Mouse (Mus musculus): ENCODE measurements around the gene Fpr3. TPM values are rescaled to one million over a fixed set of nuclear protein-coding genes. Genes with fewer than 3 reads are reported as not detected.
"Not testable (repeated sequence)": the region's sequence is repeated elsewhere in the genome, so short reads cannot be mapped to it uniquely, and the experiment has no call there.

Gene Fpr3
- not detected in 2 replicates for polyA plus RNA-seq (2015; fragmentation: Nextera tagmentation; extraction: Ambion mirVana)

- no peak within 1 kb of the TSS for H3K9ac ChIP-seq
- 58% methylated on average over 1 of the region's 1 CpGs for WGBS
Observed at GRCm38 (mm10) chr17:17887774-17888248, at the start of gene Fpr3, which contains the start of gene Fpr2. Gene Fpr3, plus strand, starts transcription at chr17:17887852. Gene Fpr2, plus strand, starts transcription at chr17:17887824.

DNA sequence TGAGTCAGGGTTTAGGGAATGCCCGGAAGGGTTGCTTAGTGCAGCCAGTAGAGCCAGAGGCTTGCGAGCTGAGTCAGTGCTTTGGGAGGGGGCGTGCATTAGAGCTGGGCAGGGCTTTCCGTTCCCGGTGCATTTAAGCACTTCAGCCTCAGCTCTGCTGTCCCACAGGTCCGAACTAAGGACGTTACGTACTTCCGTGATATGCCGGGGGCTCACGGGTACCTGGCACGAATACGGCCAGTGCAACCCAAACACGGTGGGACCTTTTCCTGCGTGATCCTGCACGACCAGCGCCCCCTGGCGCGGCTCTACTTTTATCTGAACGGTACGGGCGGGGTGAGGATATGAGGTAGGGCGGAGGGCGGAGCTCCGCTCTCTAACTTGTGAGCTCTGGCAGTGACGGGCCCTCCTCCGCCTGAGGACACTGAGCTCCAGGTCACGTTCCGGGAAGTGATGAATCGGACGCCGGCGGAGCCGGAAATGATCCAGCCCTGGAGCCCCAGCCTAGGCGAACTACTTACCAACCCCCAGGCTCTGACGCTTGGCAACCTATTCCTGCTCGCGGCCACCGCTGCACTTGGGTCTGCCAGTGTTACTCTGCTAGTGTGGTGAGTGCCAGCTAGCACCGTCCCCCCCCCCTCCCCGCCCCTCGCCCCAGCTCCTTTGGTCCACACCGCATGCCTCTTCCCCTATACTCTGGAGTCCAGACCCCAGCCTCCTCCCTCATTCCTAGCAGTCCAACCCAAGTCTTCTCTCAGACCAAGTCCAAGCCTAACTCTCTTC lies 49.5 kb upstream of the Fpr3 start:
- Histone ChIP-seq H3K36me3 (peaks cover 63% of the 10 kb centered on the region), H3K9ac (peak overlapping the region; percentile 73), H3K4me1 (replicated peaks) (peaks cover 58% of the 10 kb centered on the region), H3K27ac (replicated peaks) (peak overlapping the region; percentile 85), H3K27me3 (no peaks in the 10 kb centered on the region), H3K9me3 (no peaks in the 10 kb centered on the region), H3K4me3 (peak overlapping the region; percentile 44), H3K4me2 (peak overlapping the region; percentile 69)
- ATAC-seq (ENCODE audit: low read depth), result peak; percentile 97
- WGBS, result under 1% methylated on average over 43 of the region's 43 CpGs

More at GRCm38 (mm10) chr17:17887774-17888248, at the start of gene Fpr3, which contains the start of gene Fpr2:
- no peaks in the 10 kb centered on the region for H3K4me1 ChIP-seq (replicated peaks)
- H3K9me3 ChIP-seq, result no peaks in the 10 kb centered on the region
- no peak within 1 kb of the TSS for H3K4me3 ChIP-seq
- H3K36me3 ChIP-seq, result no peaks in the 10 kb centered on the region
- ATAC-seq (ENCODE audit: low read depth), result no peak
- H3K27me3 ChIP-seq, result no peaks in the 10 kb centered on the region
- H3K4me2 ChIP-seq, result no peak within 1 kb of the TSS
- H3K27ac ChIP-seq (replicated peaks), result no peak within 1 kb of the TSS

DNA sequence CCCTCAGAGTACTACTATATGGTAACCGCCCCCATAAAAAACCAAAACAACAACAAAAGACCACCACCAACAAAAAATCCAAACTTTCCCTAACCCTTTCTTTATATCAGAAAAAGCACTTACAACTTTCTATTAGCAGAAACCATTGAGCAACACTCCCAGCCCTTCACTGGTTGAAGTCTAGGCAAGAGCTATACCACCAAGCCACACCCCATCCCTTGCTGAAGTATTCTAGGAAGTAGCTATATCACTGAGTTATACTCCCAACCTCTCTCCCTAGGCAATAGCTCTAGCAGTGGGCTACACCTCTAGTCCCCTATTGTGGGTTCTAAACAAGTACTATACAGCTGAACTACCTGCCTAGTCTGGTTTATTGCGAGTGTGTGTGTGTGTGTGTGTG lies 48.4 kb upstream of the Fpr3 start:
- H3K9me3 ChIP-seq, result no peaks in the 10 kb centered on the region
- H3K27me3 ChIP-seq, result no peaks in the 10 kb centered on the region
- no peak overlapping the region for H3K9ac ChIP-seq
- H3K4me2 ChIP-seq, result peak overlapping the region; percentile 69; the same call in 1 of the 2 replicates
- no peak for ATAC-seq (ENCODE audit: low read depth)
- H3K4me3 ChIP-seq, result no peak overlapping the region
- H3K36me3 ChIP-seq, result peaks cover 54% of the 10 kb centered on the region
- no peak overlapping the region for H3K27ac ChIP-seq (replicated peaks)
- H3K4me1 ChIP-seq (replicated peaks), result peaks cover 46% of the 10 kb centered on the region
- WGBS, result 94% methylated on average over 2 of the region's 2 CpGs

DNA sequence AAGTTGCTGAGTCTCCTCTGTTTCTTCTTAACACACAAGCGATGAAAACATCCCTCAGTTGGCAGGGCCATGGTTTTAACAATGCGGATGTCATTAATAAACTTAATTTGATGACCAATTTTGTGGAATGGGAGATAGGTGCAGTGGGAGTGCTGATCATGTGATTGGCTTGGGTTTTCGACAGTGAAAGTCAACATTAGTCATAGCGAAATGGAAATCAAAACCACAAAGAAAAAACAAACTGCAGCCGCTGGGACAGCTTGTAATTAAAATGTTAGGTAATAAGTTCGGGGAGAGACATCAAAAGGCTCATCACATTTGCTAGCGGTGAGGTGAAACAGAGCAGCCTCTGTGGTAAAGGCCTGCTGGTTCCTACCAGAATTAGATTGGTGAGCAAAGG lies 46.9 kb upstream of the Fpr3 start:
- H3K4me1 ChIP-seq (replicated peaks), result peaks cover 31% of the 10 kb centered on the region
- peaks cover 46% of the 10 kb centered on the region for H3K36me3 ChIP-seq
- H3K9ac ChIP-seq, result no peak overlapping the region
- WGBS, result 87% methylated on average over 7 of the region's 7 CpGs
- ATAC-seq (ENCODE audit: low read depth), result no peak
- no peak overlapping the region for H3K4me3 ChIP-seq
- H3K9me3 ChIP-seq, result no peaks in the 10 kb centered on the region
- no peak overlapping the region for H3K27ac ChIP-seq (replicated peaks)
- H3K4me2 ChIP-seq, result no peak overlapping the region
- H3K27me3 ChIP-seq, result no peaks in the 10 kb centered on the region

- no peak overlapping the region for H3K4me2 ChIP-seq
- no peaks in the 10 kb centered on the region for H3K9me3 ChIP-seq
- peak; percentile 47 for ATAC-seq (ENCODE audit: low read depth)
- H3K27ac ChIP-seq (replicated peaks), result no peak overlapping the region
- peaks cover 34% of the 10 kb centered on the region for H3K36me3 ChIP-seq
- no peaks in the 10 kb centered on the region for H3K27me3 ChIP-seq
- H3K9ac ChIP-seq, result no peak overlapping the region
- WGBS, result 76% methylated on average over 27 of the region's 27 CpGs
- H3K4me3 ChIP-seq, result no peak overlapping the region
- H3K4me1 ChIP-seq (replicated peaks), result peaks cover 4% of the 10 kb centered on the region
Observed at GRCm38 (mm10) chr17:17843534-17844261, 44.0 kb upstream of the Fpr3 start.

GRCm38 (mm10) chr17:17844606-17845005 lies 43.0 kb upstream of the Fpr3 start:
- not testable (repeated sequence) for H3K9me3 ChIP-seq; H3K27ac ChIP-seq (replicated peaks); H3K4me3 ChIP-seq; H3K27me3 ChIP-seq; ATAC-seq (ENCODE audit: low read depth); H3K9ac ChIP-seq; H3K4me2 ChIP-seq; H3K4me1 ChIP-seq (replicated peaks)
- H3K36me3 ChIP-seq, result peaks cover 30% of the 10 kb centered on the region
- 93% methylated on average over 3 of the region's 3 CpGs for WGBS

- WGBS, result 70% methylated on average over 10 of the region's 10 CpGs
- Histone ChIP-seq H3K4me2 (no peak overlapping the region), H3K4me3 (no peak overlapping the region), H3K9me3 (no peaks in the 10 kb centered on the region), H3K27me3 (peaks cover 14% of the 10 kb centered on the region), H3K4me1 (replicated peaks) (0 out of 2 replicates have a peak, but pooled peaks cover 3% of the 10 kb centered on the region), H3K9ac (no peak overlapping the region), H3K36me3 (peaks cover 22% of the 10 kb centered on the region), H3K27ac (replicated peaks) (no peak overlapping the region)
- no peak for ATAC-seq (ENCODE audit: low read depth)
Observed at GRCm38 (mm10) chr17:17845187-17846027, 42.2 kb upstream of the Fpr3 start.

DNA sequence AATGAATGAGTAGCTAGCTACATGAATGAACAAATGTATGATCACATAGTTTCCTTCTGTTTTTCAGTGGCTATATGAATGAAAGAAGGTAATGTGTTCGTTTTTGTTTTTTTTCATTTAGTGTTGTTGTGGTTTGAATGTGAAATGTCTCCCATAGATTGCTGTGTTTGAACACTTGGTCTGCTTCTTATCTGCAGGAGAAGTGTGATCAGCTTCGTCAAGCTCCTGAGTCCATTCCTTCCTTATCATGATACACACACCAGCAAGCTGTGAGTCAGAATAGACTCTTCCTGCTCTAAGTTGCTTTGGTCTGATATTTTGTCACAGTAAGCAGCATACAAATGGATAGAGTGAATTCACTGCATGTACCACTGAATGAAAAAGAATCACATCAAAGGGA lies 38.7 kb upstream of the Fpr3 start:
- Histone ChIP-seq H3K36me3 (no peaks in the 10 kb centered on the region), H3K4me2 (no peak overlapping the region), H3K27me3 (peaks cover 15% of the 10 kb centered on the region), H3K4me3 (no peak overlapping the region), H3K4me1 (replicated peaks) (0 out of 2 replicates have a peak, but pooled peaks cover 3% of the 10 kb centered on the region), H3K9me3 (no peaks in the 10 kb centered on the region), H3K9ac (no peak overlapping the region), H3K27ac (replicated peaks) (no peak overlapping the region)
- ATAC-seq (ENCODE audit: low read depth), result no peak
- WGBS, result 76% methylated on average over 2 of the region's 2 CpGs

- Histone ChIP-seq H3K9me3 (no peaks in the 10 kb centered on the region), H3K27ac (replicated peaks) (no peak overlapping the region), H3K9ac (peak overlapping the region; percentile 35; the same call in 1 of the 2 replicates), H3K4me2 (peak overlapping the region; percentile 48), H3K27me3 (peaks cover 15% of the 10 kb centered on the region), H3K36me3 (no peaks in the 10 kb centered on the region), H3K4me1 (replicated peaks) (0 out of 2 replicates have a peak, but pooled peaks cover 3% of the 10 kb centered on the region), H3K4me3 (peak overlapping the region; percentile 24)
- ATAC-seq (ENCODE audit: low read depth), result peak; percentile 59
- 18% methylated on average over 55 of the region's 55 CpGs for WGBS
Observed at GRCm38 (mm10) chr17:17849906-17850712, 37.5 kb upstream of the Fpr3 start.

DNA sequence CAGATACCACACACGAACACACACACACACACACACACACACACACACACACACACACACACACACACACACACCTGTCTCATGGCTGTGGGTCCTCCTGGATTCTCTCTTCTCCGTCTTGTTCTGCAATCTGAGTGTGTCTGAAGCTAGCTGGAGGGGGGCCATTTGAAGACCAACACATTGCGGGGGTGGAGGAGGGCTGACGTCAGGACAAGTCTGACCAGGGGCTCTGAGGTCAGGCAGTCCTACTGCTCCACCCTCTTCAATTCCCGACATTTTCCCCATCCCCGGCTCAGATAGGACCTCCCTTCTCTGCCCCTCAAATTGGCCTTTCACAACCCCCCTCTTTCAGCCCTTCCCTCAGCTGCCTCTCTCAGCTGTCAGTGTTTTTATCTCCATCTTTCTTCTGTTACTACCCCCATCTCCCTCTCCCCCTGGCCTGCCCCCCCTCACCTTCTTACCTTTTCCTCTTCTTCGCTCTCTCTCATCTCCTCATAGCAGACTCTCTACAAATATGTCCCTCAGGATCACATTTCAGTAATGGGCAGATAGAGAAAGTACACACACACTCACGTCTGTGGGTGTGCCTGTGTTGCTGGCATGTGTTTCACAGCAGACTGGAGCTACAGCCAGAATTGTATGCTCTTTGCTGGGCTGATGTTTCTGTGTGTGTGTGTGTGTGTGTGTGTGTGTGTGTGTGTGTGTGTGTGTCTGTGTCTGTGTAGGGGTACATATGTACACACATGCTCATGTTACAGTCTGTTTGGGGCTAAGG lies 32.4 kb upstream of the Fpr3 start, which contains the start of gene Has1:
TSS of gene Has1 (minus strand) at position 142 of the 775 bp plus-strand sequence.
- Histone ChIP-seq H3K27ac (replicated peaks) (no peak within 1 kb of the TSS), H3K9me3 (no peaks in the 10 kb centered on the region), H3K9ac (no peak within 1 kb of the TSS), H3K4me1 (replicated peaks) (no peaks in the 10 kb centered on the region), H3K27me3 (peaks cover 2% of the 10 kb centered on the region; the same call in 1 of the 2 replicates), H3K36me3 (no peaks in the 10 kb centered on the region), H3K4me2 (no peak within 1 kb of the TSS), H3K4me3 (no peak within 1 kb of the TSS)
- ATAC-seq (ENCODE audit: low read depth), result peak; percentile 65
- WGBS, result 58% methylated on average over 8 of the region's 8 CpGs
